5 mouse cellular contexts compared by ENCODE assay signal in the genomic region with DNA sequence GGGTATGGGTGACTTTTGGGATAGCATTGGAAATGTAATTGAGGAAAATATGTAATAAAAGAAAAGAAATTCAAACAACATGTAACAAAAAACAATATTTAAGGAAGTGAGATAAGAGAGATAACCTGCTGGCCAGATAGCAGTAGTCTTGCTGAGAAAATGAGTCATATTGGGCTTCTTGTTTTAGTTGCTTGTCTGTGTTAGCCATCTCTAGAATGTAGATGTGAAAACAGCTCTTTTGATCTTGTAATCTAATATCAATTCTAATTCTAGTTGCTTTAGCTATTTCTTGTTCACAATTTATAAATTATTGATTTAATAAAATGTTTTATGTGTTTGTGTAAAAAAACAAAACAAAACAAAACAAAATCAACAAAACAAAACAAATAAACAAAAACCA. TPM values are rescaled to one million over a fixed set of nuclear protein-coding genes. Genes with fewer than 3 reads are reported as not detected.
DNase-seq lines count a peak whose midpoint lies in the region; TF ChIP-seq lines count a peak whose summit lies in the region.
"Not testable (repeated sequence)": the region's sequence is repeated elsewhere in the genome, so short reads cannot be mapped to it uniquely, and the experiment has no call there.
"Had no signal": no experiment of that assay in that cellular context is flagged by ENCODE, and none has a peak within 500 bp of the region (broad histone marks: within the 10 kb centered on the region; RNA-seq: fewer than 3 reads in every experiment).

No protein-coding gene starts in this region.

- H3K27me3 ChIP-seq in CH12.LX (replicated peaks), result not testable (repeated sequence)

- not testable (repeated sequence) for H3K9me3 ChIP-seq in CH12.LX (replicated peaks; ENCODE audit: low read length)

- not testable (repeated sequence) for TF ChIP-seq CTCF in CH12.LX (conservative IDR thresholded peaks at IDR 0.05 in 1 of 2, IDR thresholded peaks at IDR 0.05 in 1 of 2; ENCODE audit: low read depth in 2 of 2, low read length in 2 of 2)

- not testable (repeated sequence) for H3K4me2 ChIP-seq in CH12.LX (ENCODE audit: insufficient read depth, low read depth, poor library complexity, severe bottlenecking)

- H3K79me2 ChIP-seq in CH12.LX (replicated peaks; ENCODE audit: control insufficient read depth, extremely low read depth, insufficient read depth, poor library complexity, severe bottlenecking), result not testable (repeated sequence)

- not testable (repeated sequence) for H3K4me3 ChIP-seq in CH12.LX (replicated peaks in 1 of 3; ENCODE audit: low read depth in 2 of 3, low read length in 2 of 3, poor library complexity in 1 of 3)

- H3K36me3 ChIP-seq in CH12.LX (replicated peaks in 1 of 2; ENCODE audit: control insufficient read depth in 1 of 2, insufficient read depth in 1 of 2, low read length in 1 of 2), result not testable (repeated sequence)

- not testable (repeated sequence) for H3K27ac ChIP-seq in CH12.LX (ENCODE audit: insufficient read depth, low read depth)

- peak; percentile 36 for DNase-seq in A20 (ENCODE audit: low read depth, low spot score)
- DNase-seq in CH12.LX (ENCODE audit: extremely low read depth), result not testable (repeated sequence)

- TF ChIP-seq EP300 in CH12.LX (IDR thresholded peaks at IDR 0.05; ENCODE audit: low read length), result peak; percentile 90

- not testable (repeated sequence) for TF ChIP-seq RAD21 in CH12.LX (IDR thresholded peaks at IDR 0.05; ENCODE audit: low read depth, low read length)

- H3K4me1 ChIP-seq in CH12.LX (ENCODE audit: control insufficient read depth in 1 of 2, insufficient read depth in 2 of 2), result peaks cover 13 to 41% of the 10 kb centered on the region in 2 experiments

- TF ChIP-seq POLR2A in CH12.LX (IDR thresholded peaks at IDR 0.05; ENCODE audit: low read depth, low read length), result not testable (repeated sequence)

- in situ Hi-C loops in CH12.LX (cut with MboI; ENCODE audit: low pct_ligation_motif_present, low pct_unique_long_range_greater_than_20kb, low sequenced_read_pairs), result not testable (repeated sequence)

- not testable (repeated sequence) for H3K9ac ChIP-seq in CH12.LX (ENCODE audit: insufficient read depth, low read depth)

- dilution Hi-C loops in CH12.LX (cut with MboI; ENCODE audit: extremely low pct_ligation_motif_present, extremely low pct_unique_long_range_greater_than_20kb, low sequenced_read_pairs), result not testable (repeated sequence)

TF ChIP-seq in CH12.LX, 34 proteins besides CTCF, POLR2A, EP300 and RAD21:
- TF ChIP-seq IRF4 (IDR thresholded peaks at IDR 0.05; ENCODE audit: low read depth, low read length) (peak; percentile 89), JUND (conservative IDR thresholded peaks at IDR 0.05; ENCODE audit: low read depth, low read length) (peak; percentile 81), BHLHE40 (IDR thresholded peaks at IDR 0.05; ENCODE audit: low read depth, low read length) (0 out of 2 replicates have a peak, but pooled peaks have one; percentile 8), JUN (IDR thresholded peaks at IDR 0.05; ENCODE audit: insufficient read depth, low read depth, low read length) (peak; percentile 67), RCOR1 (conservative IDR thresholded peaks at IDR 0.05; ENCODE audit: low read depth, low read length) (peak; percentile 73; the same call in 1 of the 2 replicates)

RNA-seq across cellular contexts. Expression of a gene that starts 29.9 kb away (rescaled TPM):
- 0.25 and 0.38 TPM in 2 replicates for total RNA-seq in CH12.LX (2012; rRNA removed)
- total RNA-seq in CH12.LX (2014; rRNA removed), result 0.30 and 0.31 TPM in 2 replicates
- polyA plus RNA-seq in CH12.LX (2012; ENCODE audit: insufficient read length, low read depth), result 0.70 and 0.94 TPM in 2 replicates
- total RNA-seq: MEL had no signal
- polyA plus RNA-seq: activated CD4-positive, CD25-positive, alpha-beta regulatory T cell, adult 4 months; G1E had no signal
